Mouse (Mus musculus): ENCODE data around the gene Epha8. TPM values are rescaled to one million over a fixed set of nuclear protein-coding genes. Genes with fewer than 3 reads are reported as not detected.

Gene Epha8
- not detected for polyA plus RNA-seq (2017; shearing (Covaris generic))

GRCm38 (mm10) chr4:136956751-136957446 is at the start of gene Epha8:
TSS of gene Epha8 (minus strand) at chr4:136956816.
- ATAC-seq: no peak

GRCm38 (mm10) chr4:137001825-137002224 is 45.2 kb upstream of the Epha8 start:
- no peak for ATAC-seq

- no peak for ATAC-seq
Measured at GRCm38 (mm10) chr4:137001020-137001419, 44.4 kb upstream of the Epha8 start.

- ATAC-seq: no peak
Measured at GRCm38 (mm10) chr4:136998371-136998770, 41.8 kb upstream of the Epha8 start.

- ATAC-seq: no peak
Measured at GRCm38 (mm10) chr4:136997723-136998345, 41.2 kb upstream of the Epha8 start.

- ATAC-seq: no peak
Measured at GRCm38 (mm10) chr4:136996933-136997332, 40.3 kb upstream of the Epha8 start.

- ATAC-seq: no peak
Measured at GRCm38 (mm10) chr4:136995361-136995760, 38.7 kb upstream of the Epha8 start.

GRCm38 (mm10) chr4:136981993-136982695 is 25.5 kb upstream of the Epha8 start:
- no peak for ATAC-seq

- ATAC-seq: no peak
Measured at GRCm38 (mm10) chr4:136981347-136981746, 24.7 kb upstream of the Epha8 start.

- no peak for ATAC-seq
Measured at GRCm38 (mm10) chr4:136980921-136981320, 24.3 kb upstream of the Epha8 start.

- ATAC-seq: no peak
Measured at GRCm38 (mm10) chr4:136977244-136977643, 20.6 kb upstream of the Epha8 start.

GRCm38 (mm10) chr4:136970939-136971338 is 14.3 kb upstream of the Epha8 start:
- no peak for ATAC-seq

- ATAC-seq: no peak
Measured at GRCm38 (mm10) chr4:136969503-136970276, 13.1 kb upstream of the Epha8 start.

GRCm38 (mm10) chr4:136969096-136969495 is 12.5 kb upstream of the Epha8 start:
- no peak for ATAC-seq

GRCm38 (mm10) chr4:136967511-136967910 is 10.9 kb upstream of the Epha8 start:
- ATAC-seq: no peak

GRCm38 (mm10) chr4:136966493-136967390 is 10.1 kb upstream of the Epha8 start:
- ATAC-seq: no peak

GRCm38 (mm10) chr4:136964990-136965421 is 8.4 kb upstream of the Epha8 start:
- no peak for ATAC-seq

GRCm38 (mm10) chr4:136962447-136962846 is 5.8 kb upstream of the Epha8 start:
- no peak for ATAC-seq

GRCm38 (mm10) chr4:136961642-136962285 is 5.1 kb upstream of the Epha8 start:
- no peak for ATAC-seq

- ATAC-seq: no peak
Measured at GRCm38 (mm10) chr4:136960581-136960980, 4.0 kb upstream of the Epha8 start.

- ATAC-seq: no peak
Measured at GRCm38 (mm10) chr4:136960068-136960467, 3.5 kb upstream of the Epha8 start.
